Mouse (Mus musculus) kidney, postnatal 14 days (tissue): Measurements from ENCODE around the gene 4930550C14Rik.

ENCODE experiments used
- DNase-seq: peaks from one replicate; pipeline ENCODE4 v3.0.0; 2022; ENCODE audit warnings: mixed read lengths

Gene 4930550C14Rik

GRCm38 (mm10) chr9:53402291-53402711, at the start of gene 4930550C14Rik:
TSS of gene 4930550C14Rik (plus strand) at chr9:53402325.
- peak; percentile 76 for DNase-seq

DNA sequence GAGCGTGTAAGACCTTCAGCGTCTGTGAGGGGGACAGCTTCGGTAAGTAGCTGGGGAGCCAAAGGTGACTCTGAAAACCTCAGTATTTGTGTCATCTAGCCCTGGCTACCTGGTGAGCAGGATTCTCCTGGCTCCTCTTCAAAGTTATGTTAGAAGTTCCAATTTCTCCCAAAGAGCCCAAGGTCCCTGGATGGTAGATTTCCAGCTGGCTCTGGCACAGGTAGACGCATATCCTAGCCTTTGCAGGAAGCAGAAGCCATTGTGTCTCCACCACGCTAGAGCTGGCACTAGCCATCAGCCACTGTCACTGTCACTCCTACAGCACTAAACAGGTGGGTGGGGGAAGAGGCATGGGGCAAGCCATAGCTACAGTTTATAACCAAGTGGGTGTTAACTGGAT, 49.0 kb upstream of the 4930550C14Rik start:
- DNase-seq = no peak

- DNase-seq = peak; percentile 17
Measured at GRCm38 (mm10) chr9:53356219-53357155, 45.6 kb upstream of the 4930550C14Rik start.

DNA sequence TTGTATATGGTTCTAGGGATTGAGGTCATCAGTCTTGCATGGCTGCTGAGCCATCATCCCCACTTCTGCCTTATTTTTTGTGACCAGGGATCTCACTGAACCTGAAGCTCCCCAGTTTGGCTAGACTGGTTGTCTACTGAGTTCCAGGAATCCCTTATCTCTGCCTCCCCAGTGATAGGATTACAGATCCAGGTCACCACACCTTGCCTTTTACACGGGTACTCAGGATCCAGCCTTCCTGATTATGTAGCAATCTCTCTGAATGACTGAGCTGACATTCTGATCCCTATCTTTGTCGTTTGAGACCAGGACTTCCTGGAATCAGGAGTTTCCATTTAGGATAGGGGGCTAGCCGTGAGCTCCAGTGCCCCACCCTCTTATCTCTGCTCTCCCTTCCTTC, 30.8 kb upstream of the 4930550C14Rik start:
- no peak for DNase-seq

GRCm38 (mm10) chr9:53375907-53376306, 26.2 kb upstream of the 4930550C14Rik start:
- DNase-seq = no peak

DNA sequence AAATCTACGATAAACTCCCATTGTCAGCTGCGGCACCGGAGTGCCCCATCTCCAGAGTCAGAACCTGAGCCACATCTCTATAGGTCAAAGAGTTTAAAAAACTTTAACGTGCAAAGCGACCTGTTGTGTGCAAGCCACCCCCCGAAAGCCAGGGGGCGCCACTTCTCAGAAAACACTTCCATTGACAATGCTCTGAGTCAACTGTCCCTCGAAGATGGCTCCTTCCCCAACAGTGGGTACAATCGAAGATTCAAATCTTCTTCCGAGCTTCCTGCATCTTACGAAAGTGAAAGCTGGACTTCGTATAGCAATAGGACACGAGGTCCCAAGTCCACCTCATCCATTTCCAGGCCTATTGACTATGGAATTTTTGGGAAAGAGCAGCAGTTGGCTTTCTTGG, 25.3 kb upstream of the 4930550C14Rik start:
- no peak for DNase-seq

DNA sequence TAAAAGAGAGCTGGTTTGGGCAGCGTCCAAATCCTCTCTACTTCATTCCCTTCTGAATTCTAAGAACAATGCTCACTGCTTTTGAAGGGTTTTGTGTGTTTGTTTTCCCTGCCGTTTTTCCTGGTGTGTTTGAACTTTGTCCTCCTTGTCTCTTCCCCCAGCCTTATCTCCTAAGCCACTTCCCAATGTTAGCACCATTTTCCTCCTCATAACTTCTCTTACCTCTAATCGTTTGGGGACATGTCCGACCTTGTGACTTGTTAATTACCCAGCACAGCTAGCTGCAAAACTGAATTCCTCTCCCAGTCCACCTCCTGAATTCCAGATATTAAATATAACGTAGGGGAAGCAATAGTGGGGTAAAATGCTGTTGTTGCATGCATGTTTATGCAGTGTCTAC, 24.5 kb upstream of the 4930550C14Rik start:
- DNase-seq = no peak

DNA sequence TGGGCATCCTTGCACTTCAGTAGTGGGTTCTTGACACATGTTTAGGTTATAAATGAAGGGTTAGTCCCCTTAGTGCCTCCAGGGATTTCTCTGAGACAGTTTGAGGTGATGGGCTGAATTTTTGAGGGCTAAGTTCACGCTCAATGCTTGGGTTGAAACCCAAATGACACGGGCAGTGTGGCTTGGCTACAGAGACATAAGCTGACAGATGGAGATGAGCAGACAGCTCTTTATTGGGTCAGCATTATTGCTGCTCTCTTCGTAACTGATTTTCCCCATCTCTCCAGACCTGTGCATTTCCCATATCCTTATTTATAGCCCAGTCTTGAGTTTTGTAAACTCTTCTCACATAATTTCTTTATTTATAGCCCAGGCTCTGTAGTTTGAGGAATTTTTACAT, 24.0 kb upstream of the 4930550C14Rik start:
- DNase-seq = no peak

GRCm38 (mm10) chr9:53380595-53380994, 21.5 kb upstream of the 4930550C14Rik start:
- DNase-seq = no peak

- DNase-seq = no peak
Measured at GRCm38 (mm10) chr9:53381113-53381615, 21.0 kb upstream of the 4930550C14Rik start.

GRCm38 (mm10) chr9:53383951-53384866, 17.9 kb upstream of the 4930550C14Rik start, which contains the start of gene Kdelc2:
TSS of gene Kdelc2 (plus strand) at chr9:53384025.
- DNase-seq = peak; percentile 90

DNA sequence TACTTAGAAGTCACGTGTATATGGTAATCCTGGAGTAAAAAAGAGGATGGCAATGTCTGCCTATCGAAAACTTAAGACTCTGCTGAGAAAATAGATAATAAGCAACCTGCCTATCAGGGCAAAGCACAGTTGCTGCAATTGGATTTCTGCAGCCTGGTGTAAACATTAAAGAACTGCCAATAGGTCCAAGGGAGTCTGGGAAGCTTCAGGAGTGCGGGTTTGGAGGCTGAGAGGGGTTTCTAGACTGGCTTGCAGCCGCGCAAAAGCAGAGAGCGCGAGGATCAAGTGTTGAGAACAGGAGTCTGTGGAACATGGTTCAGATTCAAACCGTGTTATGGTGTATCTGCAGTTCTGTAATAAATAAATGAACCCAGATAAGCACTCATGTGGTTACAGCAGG, 17.3 kb upstream of the 4930550C14Rik start:
- no peak for DNase-seq

DNA sequence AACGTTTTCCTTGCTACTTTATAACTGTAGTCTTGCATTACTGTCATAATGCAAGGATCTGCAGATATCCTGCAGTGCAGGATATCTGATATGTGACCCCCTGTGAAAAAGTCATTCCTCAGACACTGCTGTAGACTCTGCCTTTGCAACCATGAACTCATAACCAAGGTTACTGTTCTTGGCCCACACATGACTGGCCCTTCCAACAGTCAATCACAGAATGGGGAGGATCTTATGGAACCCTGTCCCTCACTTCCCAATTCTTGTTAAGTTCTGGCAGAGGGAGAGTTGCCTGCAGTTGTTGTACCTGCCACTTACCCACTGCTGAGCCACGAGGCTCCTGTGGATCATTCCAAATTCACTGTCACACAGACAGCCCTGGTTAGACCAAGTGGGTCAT, 14.7 kb upstream of the 4930550C14Rik start:
- no peak for DNase-seq

GRCm38 (mm10) chr9:53389109-53389508, 13.0 kb upstream of the 4930550C14Rik start:
- no peak for DNase-seq

GRCm38 (mm10) chr9:53390136-53390535, 12.0 kb upstream of the 4930550C14Rik start:
- no peak for DNase-seq

GRCm38 (mm10) chr9:53397685-53398387, 4.3 kb upstream of the 4930550C14Rik start:
- DNase-seq = no peak

GRCm38 (mm10) chr9:53398388-53398700, 3.8 kb upstream of the 4930550C14Rik start:
- peak; percentile 54 for DNase-seq

GRCm38 (mm10) chr9:53399537-53399936, 2.6 kb upstream of the 4930550C14Rik start:
- DNase-seq = no peak

DNA sequence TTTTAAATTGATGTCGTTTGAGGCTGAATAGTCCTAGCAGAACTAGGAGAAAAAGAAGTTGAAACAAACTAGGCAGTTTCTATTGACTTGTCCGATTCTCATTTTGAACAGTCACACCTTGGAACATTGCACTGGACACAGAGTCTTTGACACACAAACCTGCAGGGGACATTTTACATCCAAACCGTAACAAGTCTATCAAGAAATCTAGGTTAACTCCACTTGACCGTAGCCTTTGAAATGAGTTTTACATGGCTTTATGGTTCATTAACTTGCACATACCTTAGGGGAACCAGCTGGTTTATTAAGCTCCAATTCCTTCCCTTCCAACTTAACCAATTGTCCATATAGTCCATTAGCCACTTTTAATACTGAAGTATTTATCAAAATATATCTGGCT, 1.4 kb upstream of the 4930550C14Rik start:
- peak; percentile 24 for DNase-seq

DNA sequence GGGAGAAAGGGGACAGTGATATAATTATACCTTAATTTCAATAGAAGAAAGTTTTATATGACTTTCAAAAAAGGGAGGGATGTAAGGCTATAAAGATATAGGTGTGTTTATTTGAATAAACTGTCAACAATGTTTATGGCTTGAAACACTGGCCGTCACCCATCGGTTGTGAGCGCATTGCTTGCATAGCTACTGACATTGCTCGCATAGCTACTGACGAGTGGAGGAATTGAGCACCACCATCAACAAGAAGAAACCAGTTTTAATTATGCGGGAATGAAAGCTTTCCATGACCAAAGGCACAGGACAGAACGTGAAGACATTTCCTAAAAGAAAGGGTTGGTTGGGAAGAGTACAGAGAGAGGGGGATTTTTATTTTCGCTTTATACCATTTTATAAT, 979 bp upstream of the 4930550C14Rik start:
- DNase-seq = peak; percentile 44

- peak; percentile 33 for DNase-seq
Measured at GRCm38 (mm10) chr9:53402991-53403390, 866 bp downstream of the 4930550C14Rik start.

GRCm38 (mm10) chr9:53404050-53404752, 2.1 kb downstream of the 4930550C14Rik start:
- no peak for DNase-seq
